Mouse (Mus musculus) intestine, embryonic 14.5 days (tissue): ENCODE data around the gene Cfap54. TPM values are rescaled to one million over a fixed set of nuclear protein-coding genes. Genes with fewer than 3 reads are reported as not detected.

Experiments
- ATAC-seq: fragments of 200-750 bp; cut with Nextera tagmentation; replicated peaks from 2 replicates; pipeline ENCODE4 v1.8.0; 2017; ENCODE audit warnings: low read depth, moderate number of reproducible peaks, moderate TSS enrichment, moderate library complexity; ENCODE audit not compliant: low FRiP score, low TSS enrichment
- DNase-seq: peaks from one replicate; pipeline ENCODE4 v3.0.0-alpha.2; 2018; ENCODE audit warnings: low spot score
- H3K27ac ChIP-seq: fragments of 300-500 bp; sonication (generic); 2 replicates; pipeline ENCODE4 v1.5.1; 2014; ENCODE audit warnings: low read depth, mild to moderate bottlenecking, control low read depth
- H3K27me3 ChIP-seq: fragments of 300-500 bp; sonication (generic); replicated peaks from 2 replicates; pipeline ENCODE4 v1.6.1; 2014; ENCODE audit warnings: low read length, control low read depth; ENCODE audit not compliant: control insufficient read depth, insufficient read depth
- H3K36me3 ChIP-seq: fragments of 300-500 bp; sonication (generic); 2 replicates; pipeline ENCODE4 v1.6.1; 2014; ENCODE audit warnings: low read length, control low read depth; ENCODE audit not compliant: control insufficient read depth, insufficient read depth
- H3K4me1 ChIP-seq: fragments of 300-500 bp; sonication (generic); replicated peaks from 2 replicates; pipeline ENCODE4 v1.6.1; 2014; ENCODE audit warnings: low read length, control low read depth, mixed read lengths; ENCODE audit not compliant: control insufficient read depth, insufficient read depth
- H3K4me2 ChIP-seq: fragments of 300-500 bp; sonication (generic); 2 replicates; pipeline ENCODE4 v1.6.1; 2014; ENCODE audit warnings: low read length
- H3K4me3 ChIP-seq: fragments of 300-500 bp; sonication (generic); 2 replicates; pipeline ENCODE4 v1.5.1; 2014; ENCODE audit warnings: low read depth, low read length, control low read depth, mixed read lengths
- H3K9ac ChIP-seq: fragments of 300-500 bp; sonication (generic); 2 replicates; pipeline ENCODE4 v1.6.1; 2014; ENCODE audit warnings: mild to moderate bottlenecking, low read length
- H3K9me3 ChIP-seq: fragments of 300-500 bp; sonication (generic); 2 replicates; pipeline ENCODE4 v1.6.1; 2016; ENCODE audit warnings: low read length, control low read depth; ENCODE audit not compliant: control insufficient read depth
- WGBS: fragments of 180-500 bp; shearing (Covaris S2); extraction: QIAGEN DNeasy Blood & Tissue Kit; methylation state at CpG from one replicate; pipeline ENCODE4 v1.1.7; 2014; 5-methylcytosine and 5-hydroxymethylcytosine counted together
- polyA plus RNA-seq: library from polyadenylated mRNA; unstranded; fragments of >200 nt; fragmentation: Nextera tagmentation; extraction: Ambion mirVana; gene quantifications from 2 replicates; pipeline ENCODE4 v1.2.1, GENCODE M21; 2014

The Cfap54 gene
- polyA plus RNA-seq, 1 experiment from 2014 or later, result 0.16 TPM

GRCm38 (mm10) chr10:92837045-92837444 lies 244.4 kb downstream of the Cfap54 start:
- ATAC-seq, result no peak
- H3K4me2 ChIP-seq, result no peak overlapping the region
- H3K9ac ChIP-seq, result no peak overlapping the region
- H3K9me3 ChIP-seq, result no peaks in the 10 kb centered on the region
- DNase-seq, result no peak
- H3K4me3 ChIP-seq, result no peak overlapping the region
- H3K4me1 ChIP-seq, result no peaks in the 10 kb centered on the region
- no peaks in the 10 kb centered on the region for H3K27me3 ChIP-seq
- H3K36me3 ChIP-seq, result no peaks in the 10 kb centered on the region
- 77% methylated on average over 2 of the region's 2 CpGs for WGBS
- H3K27ac ChIP-seq, result no peak overlapping the region

- H3K36me3 ChIP-seq, result no peaks in the 10 kb centered on the region
- no peak overlapping the region for H3K4me3 ChIP-seq
- no peaks in the 10 kb centered on the region for H3K9me3 ChIP-seq
- no peak overlapping the region for H3K27ac ChIP-seq
- ATAC-seq, result no peak
- whole genome bisulfite sequencing, result 62% methylated on average over 4 of the region's 4 CpGs
- H3K4me1 ChIP-seq, result no peaks in the 10 kb centered on the region
- H3K9ac ChIP-seq, result no peak overlapping the region
- H3K4me2 ChIP-seq, result no peak overlapping the region
- DNase-seq, result no peak
- H3K27me3 ChIP-seq, result no peaks in the 10 kb centered on the region
Observed at GRCm38 (mm10) chr10:92821499-92821898, 259.9 kb downstream of the Cfap54 start.

DNA sequence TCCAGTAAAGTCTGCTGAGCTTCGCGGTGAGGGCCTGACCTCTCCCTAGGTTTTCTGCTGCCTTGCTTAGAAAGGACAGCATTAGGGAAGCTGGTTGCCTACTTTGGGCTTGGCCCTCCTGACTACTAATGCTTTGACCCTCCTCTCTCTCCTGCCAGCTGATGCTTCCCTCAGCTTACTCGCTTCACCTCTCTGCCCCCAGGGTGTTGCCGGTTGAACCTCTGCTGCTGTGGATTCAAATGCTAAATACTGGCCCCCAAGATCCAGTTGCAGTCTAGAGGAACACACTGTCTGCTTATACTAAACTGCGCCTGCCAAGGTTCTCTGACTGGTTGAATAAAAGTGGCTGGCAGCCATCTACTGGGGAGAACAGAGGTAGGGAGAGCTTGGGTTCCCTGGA lies 263.2 kb downstream of the Cfap54 start:
- H3K4me1 ChIP-seq, result no peaks in the 10 kb centered on the region
- 52% methylated on average over 5 of the region's 5 CpGs for WGBS
- no peaks in the 10 kb centered on the region for H3K27me3 ChIP-seq
- no peak overlapping the region for H3K9ac ChIP-seq
- H3K27ac ChIP-seq, result no peak overlapping the region
- H3K9me3 ChIP-seq, result no peaks in the 10 kb centered on the region
- no peak for DNase-seq
- no peaks in the 10 kb centered on the region for H3K36me3 ChIP-seq
- H3K4me3 ChIP-seq, result no peak overlapping the region
- no peak overlapping the region for H3K4me2 ChIP-seq
- ATAC-seq, result no peak

- Histone ChIP-seq H3K36me3 (no peaks in the 10 kb centered on the region), H3K27me3 (no peaks in the 10 kb centered on the region), H3K9me3 (no peaks in the 10 kb centered on the region), H3K4me3 (no peak overlapping the region), H3K4me1 (no peaks in the 10 kb centered on the region), H3K4me2 (no peak overlapping the region), H3K27ac (no peak overlapping the region), H3K9ac (no peak overlapping the region)
- DNase-seq, result no peak
- no peak for ATAC-seq
- WGBS, result 72% methylated on average over 5 of the region's 5 CpGs
Observed at GRCm38 (mm10) chr10:92816903-92817302, 264.5 kb downstream of the Cfap54 start.

DNA sequence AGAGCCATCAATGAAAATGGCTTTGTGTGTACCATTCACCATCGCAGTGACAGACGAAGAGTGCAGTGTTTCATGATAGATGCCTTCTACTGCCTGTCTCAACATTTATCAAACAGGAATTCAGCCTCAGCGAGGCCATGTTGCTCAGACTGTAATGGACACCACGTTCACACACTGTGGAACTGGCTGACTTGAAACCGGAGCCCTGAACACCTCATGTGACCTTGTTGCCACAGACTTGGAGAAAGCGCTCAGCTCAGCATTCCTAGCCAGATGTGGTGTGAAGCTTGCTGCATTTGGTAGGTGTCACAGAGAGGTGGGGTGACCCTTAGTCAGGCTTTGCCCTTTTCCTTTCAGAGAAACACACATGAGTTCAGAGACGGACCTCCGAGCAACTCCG lies 270.5 kb downstream of the Cfap54 start:
- no peaks in the 10 kb centered on the region for H3K9me3 ChIP-seq
- H3K27ac ChIP-seq, result no peak overlapping the region
- H3K4me3 ChIP-seq, result no peak overlapping the region
- no peak for ATAC-seq
- no peak overlapping the region for H3K4me2 ChIP-seq
- H3K9ac ChIP-seq, result no peak overlapping the region
- H3K27me3 ChIP-seq, result no peaks in the 10 kb centered on the region
- H3K36me3 ChIP-seq, result no peaks in the 10 kb centered on the region
- WGBS, result 84% methylated on average over 9 of the region's 9 CpGs
- no peaks in the 10 kb centered on the region for H3K4me1 ChIP-seq
- no peak for DNase-seq

GRCm38 (mm10) chr10:92791908-92792307 lies 289.5 kb downstream of the Cfap54 start:
- H3K27me3 ChIP-seq, result no peaks in the 10 kb centered on the region
- H3K9me3 ChIP-seq, result no peaks in the 10 kb centered on the region
- H3K4me3 ChIP-seq, result no peak overlapping the region
- H3K36me3 ChIP-seq, result no peaks in the 10 kb centered on the region
- no peak overlapping the region for H3K27ac ChIP-seq
- ATAC-seq, result no peak
- H3K9ac ChIP-seq, result no peak overlapping the region
- H3K4me1 ChIP-seq, result no peaks in the 10 kb centered on the region
- 57% methylated on average over 10 of the region's 10 CpGs for WGBS
- DNase-seq, result no peak
- no peak overlapping the region for H3K4me2 ChIP-seq

GRCm38 (mm10) chr10:92791531-92791900 lies 289.9 kb downstream of the Cfap54 start:
- ATAC-seq, result no peak
- 79% methylated on average over 9 of the region's 9 CpGs for WGBS
- no peaks in the 10 kb centered on the region for H3K9me3 ChIP-seq

GRCm38 (mm10) chr10:92790893-92791530 lies 290.4 kb downstream of the Cfap54 start:
- Histone ChIP-seq H3K27me3 (no peaks in the 10 kb centered on the region), H3K36me3 (no peaks in the 10 kb centered on the region), H3K9me3 (no peaks in the 10 kb centered on the region), H3K27ac (no peak overlapping the region), H3K9ac (no peak overlapping the region), H3K4me2 (no peak overlapping the region), H3K4me3 (no peak overlapping the region), H3K4me1 (no peaks in the 10 kb centered on the region)
- no peak for ATAC-seq
- 80% methylated on average over 7 of the region's 7 CpGs for WGBS
- no peak for DNase-seq

More at GRCm38 (mm10) chr10:92791531-92791900, 289.9 kb downstream of the Cfap54 start:
- Histone ChIP-seq H3K4me1 (no peaks in the 10 kb centered on the region), H3K4me3 (no peak overlapping the region), H3K9ac (no peak overlapping the region), H3K27me3 (no peaks in the 10 kb centered on the region), H3K4me2 (no peak overlapping the region), H3K27ac (no peak overlapping the region), H3K36me3 (no peaks in the 10 kb centered on the region)
- no peak for DNase-seq

GRCm38 (mm10) chr10:92790247-92790646 lies 291.2 kb downstream of the Cfap54 start:
- H3K9ac ChIP-seq, result no peak overlapping the region
- no peak overlapping the region for H3K4me3 ChIP-seq
- 65% methylated on average over 2 of the region's 2 CpGs for WGBS
- no peaks in the 10 kb centered on the region for H3K36me3 ChIP-seq
- DNase-seq (no peak), ATAC-seq (no peak)
- H3K27ac ChIP-seq, result no peak overlapping the region
- no peaks in the 10 kb centered on the region for H3K4me1 ChIP-seq
- H3K27me3 ChIP-seq, result no peaks in the 10 kb centered on the region
- no peak overlapping the region for H3K4me2 ChIP-seq
- no peaks in the 10 kb centered on the region for H3K9me3 ChIP-seq
